Mouse (Mus musculus): ENCODE results near the gene Abcb5. TPM values are rescaled to one million over a fixed set of nuclear protein-coding genes. Genes with fewer than 3 reads are reported as not detected.
A peak's percentile ranks its signal among the peaks of the same experiment; 100 is the strongest.
"Not testable (repeated sequence)": the region's sequence is repeated elsewhere in the genome, so short reads cannot be mapped to it uniquely, and the experiment has no call there.

Abcb5 gene
- not detected for total RNA-seq (2021)
- long read RNA-seq, experiment 1, result 0 reads
- long read RNA-seq, experiment 2, result 0 reads

- no peak for DNase-seq
- Histone ChIP-seq H3K4me3 (no peak within 1 kb of the TSS), H3K27ac (no peak within 1 kb of the TSS)
- TF ChIP-seq CTCF (IDR thresholded peaks at IDR 0.05), result no peak
- intact Hi-C loops (cut with DNase I), result no loop called here
These were observed at the start of gene Abcb5 for GRCm38 (mm10) chr12:118966321-118966720. TSS of gene Abcb5 (minus strand) at chr12:118966421.

GRCm38 (mm10) chr12:118999230-118999629, 33.0 kb upstream of the Abcb5 start:
- no peak overlapping the region for H3K27ac ChIP-seq
- no peak for TF ChIP-seq CTCF (IDR thresholded peaks at IDR 0.05)
- intact Hi-C loops (cut with DNase I), result no loop called here
- DNase-seq, result no peak
- no peak overlapping the region for H3K4me3 ChIP-seq

- DNase-seq, result no peak
- Histone ChIP-seq H3K4me3 (no peak overlapping the region), H3K27ac (no peak overlapping the region)
- peak; percentile 52 for TF ChIP-seq CTCF (IDR thresholded peaks at IDR 0.05)
- intact Hi-C loops (cut with DNase I), result no loop called here
These were observed 28.3 kb upstream of the Abcb5 start for GRCm38 (mm10) chr12:118994328-118995166.

GRCm38 (mm10) chr12:118984852-118985251, 18.6 kb upstream of the Abcb5 start:
- no peak for DNase-seq
- H3K27ac ChIP-seq, result no peak overlapping the region
- intact Hi-C loops (cut with DNase I), result no loop called here
- TF ChIP-seq CTCF (IDR thresholded peaks at IDR 0.05), result no peak
- H3K4me3 ChIP-seq, result no peak overlapping the region

- Histone ChIP-seq H3K27ac (no peak overlapping the region), H3K4me3 (no peak overlapping the region)
- peak; percentile 41 for DNase-seq
- intact Hi-C loops (cut with DNase I), result no loop called here
- TF ChIP-seq CTCF (IDR thresholded peaks at IDR 0.05), result peak; percentile 74
These were observed 35.6 kb downstream of the Abcb5 start for GRCm38 (mm10) chr12:118930386-118931318.

- DNase-seq, result no peak
- Histone ChIP-seq H3K27ac (no peak overlapping the region), H3K4me3 (no peak overlapping the region)
- peak; percentile 67 for TF ChIP-seq CTCF (IDR thresholded peaks at IDR 0.05)
- intact Hi-C loops (cut with DNase I), result loop anchor here (5.0 kb wide), 1 partner anchor 1055 kb away; no protein-coding TSS in a partner anchor
These were observed 39.4 kb downstream of the Abcb5 start for GRCm38 (mm10) chr12:118926813-118927281.

GRCm38 (mm10) chr12:118923874-118924273, 42.3 kb downstream of the Abcb5 start:
- H3K4me3 ChIP-seq; H3K27ac ChIP-seq; DNase-seq; intact Hi-C loops (cut with DNase I): not testable (repeated sequence)

GRCm38 (mm10) chr12:118917771-118918170, 48.5 kb downstream of the Abcb5 start:
- TF ChIP-seq CTCF (IDR thresholded peaks at IDR 0.05), result no peak

GRCm38 (mm10) chr12:118910360-118910759, 55.9 kb downstream of the Abcb5 start:
- H3K27ac ChIP-seq, result no peak overlapping the region
- TF ChIP-seq CTCF (IDR thresholded peaks at IDR 0.05), result no peak
- intact Hi-C loops (cut with DNase I), result no loop called here
- no peak overlapping the region for H3K4me3 ChIP-seq
- no peak for DNase-seq

More at GRCm38 (mm10) chr12:118917771-118918170, 48.5 kb downstream of the Abcb5 start:
- Histone ChIP-seq H3K4me3 (no peak overlapping the region), H3K27ac (no peak overlapping the region)
- intact Hi-C loops (cut with DNase I), result no loop called here
- no peak for DNase-seq

GRCm38 (mm10) chr12:118902249-118902648, 64.0 kb downstream of the Abcb5 start:
- no peak overlapping the region for H3K4me3 ChIP-seq
- no peak overlapping the region for H3K27ac ChIP-seq
- DNase-seq, result no peak
- intact Hi-C loops (cut with DNase I), result no loop called here
- TF ChIP-seq CTCF (IDR thresholded peaks at IDR 0.05), result no peak

GRCm38 (mm10) chr12:118887964-118888363, 78.3 kb downstream of the Abcb5 start:
- no peak for TF ChIP-seq CTCF (IDR thresholded peaks at IDR 0.05)
- Histone ChIP-seq H3K27ac (no peak overlapping the region), H3K4me3 (no peak overlapping the region)
- intact Hi-C loops (cut with DNase I), result no loop called here
- no peak for DNase-seq

- no peak overlapping the region for H3K27ac ChIP-seq
- intact Hi-C loops (cut with DNase I), result no loop called here
- H3K4me3 ChIP-seq, result no peak overlapping the region
- TF ChIP-seq CTCF (IDR thresholded peaks at IDR 0.05), result no peak
- DNase-seq, result no peak
These were observed 83.4 kb downstream of the Abcb5 start for GRCm38 (mm10) chr12:118882790-118883189.

- DNase-seq, result no peak
- Histone ChIP-seq H3K27ac (no peak overlapping the region), H3K4me3 (no peak overlapping the region)
- intact Hi-C loops (cut with DNase I), result no loop called here
- no peak for TF ChIP-seq CTCF (IDR thresholded peaks at IDR 0.05)
These were observed 93.5 kb downstream of the Abcb5 start for GRCm38 (mm10) chr12:118872673-118873072.

Measured in gastrocnemius, adult 2 months (tissue).